Mouse (Mus musculus): ENCODE results near the gene Nom1.

Gene Nom1

GRCm38 (mm10) chr5:29471396-29471795 is 36.9 kb downstream of the Nom1 start:
- DNase-seq: no peak

GRCm38 (mm10) chr5:29471855-29472665 is 37.6 kb downstream of the Nom1 start:
- DNase-seq: no peak

- no peak for DNase-seq
Measured at GRCm38 (mm10) chr5:29473551-29474245, 39.2 kb downstream of the Nom1 start.

GRCm38 (mm10) chr5:29474246-29474960 is 39.9 kb downstream of the Nom1 start:
- no peak for DNase-seq

GRCm38 (mm10) chr5:29475041-29475440 is 40.6 kb downstream of the Nom1 start:
- no peak for DNase-seq

- DNase-seq: no peak
Measured at GRCm38 (mm10) chr5:29475556-29475955, 41.1 kb downstream of the Nom1 start.

- DNase-seq: no peak
Measured at GRCm38 (mm10) chr5:29476021-29476420, 41.6 kb downstream of the Nom1 start.

- no peak for DNase-seq
Measured at GRCm38 (mm10) chr5:29477474-29478207, 43.2 kb downstream of the Nom1 start.

- no peak for DNase-seq
Measured at GRCm38 (mm10) chr5:29478208-29479197, 44.0 kb downstream of the Nom1 start, which contains the start of gene Mnx1. Gene Mnx1 (minus strand): TSS chr5:29478470.

GRCm38 (mm10) chr5:29479198-29479593 is 44.7 kb downstream of the Nom1 start:
- DNase-seq: peak; percentile 23

GRCm38 (mm10) chr5:29483801-29484200 is 49.3 kb downstream of the Nom1 start:
- no peak for DNase-seq

GRCm38 (mm10) chr5:29484965-29485940 is 50.8 kb downstream of the Nom1 start:
- no peak for DNase-seq

GRCm38 (mm10) chr5:29485941-29486320 is 51.5 kb downstream of the Nom1 start:
- no peak for DNase-seq

GRCm38 (mm10) chr5:29487321-29487720 is 52.9 kb downstream of the Nom1 start:
- DNase-seq: no peak

- no peak for DNase-seq
Measured at GRCm38 (mm10) chr5:29507013-29507412, 72.5 kb downstream of the Nom1 start.

All from liver (tissue).